Mouse (Mus musculus) ES-E14 (cell line): ENCODE results near the gene Mpg. TPM values are rescaled to one million over a fixed set of nuclear protein-coding genes. Genes with fewer than 3 reads are reported as not detected.

ENCODE experiments used
- DNase-seq: peaks from one replicate; pipeline ENCODE4 v3.0.0-alpha.2; 2013; ENCODE audit warnings: low read depth, low spot score
- H3K27ac ChIP-seq: 2 replicates; pipeline ENCODE4 v1.5.1; 2012; ENCODE audit warnings: low read depth, mild to moderate bottlenecking, low read length, moderate library complexity, mixed read lengths; ENCODE audit not compliant: poor library complexity, insufficient read depth, severe bottlenecking
- H3K36me3 ChIP-seq: 2 replicates; pipeline ENCODE4 v1.6.1; 2012; ENCODE audit warnings: mild to moderate bottlenecking, low read length, moderate library complexity, mixed read lengths; ENCODE audit not compliant: control insufficient read depth, poor library complexity, insufficient read depth, severe bottlenecking
- H3K4me1 ChIP-seq, 2 experiments: fragments of 150-350 bp in 1 of 2; sonication (generic) in 1 of 2; 2 replicates each; pipeline ENCODE4 v1.6.1; 2012; ENCODE audit warnings: low read length in 2 of 2, mild to moderate bottlenecking in 1 of 2, mixed read lengths in 1 of 2; ENCODE audit not compliant: control insufficient read depth in 2 of 2, insufficient read depth in 2 of 2, poor library complexity in 1 of 2
- H3K4me3 ChIP-seq, 2 experiments: fragments of 150-350 bp in 1 of 2; sonication (generic) in 1 of 2; 2 replicates each; pipeline ENCODE4 v1.5.1; 2012; ENCODE audit warnings: low read length in 2 of 2, low read depth in 1 of 2, mild to moderate bottlenecking in 1 of 2, mixed read lengths in 1 of 2; ENCODE audit not compliant: insufficient read depth in 1 of 2, poor library complexity in 1 of 2, severe bottlenecking in 1 of 2
- H3K9ac ChIP-seq: 2 replicates; pipeline ENCODE4 v1.6.1; 2012; ENCODE audit warnings: low read depth, mild to moderate bottlenecking, low read length, mixed read lengths; ENCODE audit not compliant: poor library complexity, insufficient read depth, severe bottlenecking
- H3K9me3 ChIP-seq: fragments of 150-350 bp; sonication (generic); 2 replicates; pipeline ENCODE4 v1.6.1; 2012; ENCODE audit warnings: low read depth, mild to moderate bottlenecking, low read length; ENCODE audit not compliant: control insufficient read depth, insufficient read depth
- CHD2 ChIP-seq: IDR thresholded peaks from 2 replicates; pipeline ENCODE4 v1.6.1; 2014; ENCODE audit warnings: mild to moderate bottlenecking, low read depth, low read length, inconsistent platforms
- HCFC1 ChIP-seq: IDR thresholded peaks from 2 replicates; pipeline ENCODE4 v1.6.1; 2012; ENCODE audit warnings: low read length, inconsistent platforms, borderline replicate concordance; ENCODE audit not compliant: insufficient read depth
- MAFK ChIP-seq: IDR thresholded peaks from 2 replicates; pipeline ENCODE4 v1.6.1; 2014; ENCODE audit warnings: mild to moderate bottlenecking, low read depth, low read length, inconsistent platforms; ENCODE audit not compliant: insufficient read depth
- ZC3H11A ChIP-seq: IDR thresholded peaks from 2 replicates; pipeline ENCODE4 v1.6.1; 2012; ENCODE audit warnings: low read depth, mild to moderate bottlenecking, inconsistent platforms, low read length, borderline replicate concordance
- ZNF384 ChIP-seq: IDR thresholded peaks from 2 replicates; pipeline ENCODE4 v1.6.1; 2012; ENCODE audit warnings: low read depth, low read length, inconsistent platforms
- in situ Hi-C, 2 experiments: fragments of 600-800 bp; cut with MboI; formaldehyde crosslinking; loops; one replicate each; pipeline ENCODE4 v1.15.1; 2025; ENCODE audit warnings: low sequenced_read_pairs in 2 of 2, inconsistent platforms in 1 of 2; ENCODE audit not compliant: unreplicated experiment in 2 of 2
- total RNA-seq: library from RNA; depleted of rRNA; stranded (reverse); fragments of 300-350 nt; gene quantifications from 2 replicates; pipeline ENCODE4 v1.2.3, GENCODE M21; 2012

Mpg gene
- total RNA-seq, 1 experiment, result 30.6 TPM

- Histone ChIP-seq H3K9ac (no peak overlapping the region), H3K4me3 (no peak overlapping the region), H3K4me1 (no peaks in the 10 kb centered on the region), H3K36me3 (peaks cover 18% of the 10 kb centered on the region), H3K27ac (no peak overlapping the region), H3K9me3 (no peaks in the 10 kb centered on the region)
- no peak for DNase-seq
- TF ChIP-seq ZC3H11A (peak; percentile 85), HCFC1 (no peak)
- in situ Hi-C loops, result no loop called here
Observed at GRCm38 (mm10) chr11:32238093-32238860, 12.0 kb downstream of the Mpg start.

GRCm38 (mm10) chr11:32241391-32241790 lies 15.1 kb downstream of the Mpg start:
- Histone ChIP-seq H3K9me3 (no peaks in the 10 kb centered on the region), H3K4me3 (no peak overlapping the region), H3K27ac (no peak overlapping the region), H3K9ac (no peak overlapping the region), H3K4me1 (peaks cover 0 to 2% of the 10 kb centered on the region in 2 experiments; a peak in 1 of 4 replicates), H3K36me3 (peaks cover 7% of the 10 kb centered on the region; the same call in 1 of the 2 replicates)
- DNase-seq, result no peak
- TF ChIP-seq HCFC1 (no peak), ZNF384 (no peak), MAFK (no peak), ZC3H11A (no peak), CHD2 (no peak)
- in situ Hi-C loops, result no loop called here

GRCm38 (mm10) chr11:32242209-32242608 lies 15.9 kb downstream of the Mpg start:
- TF ChIP-seq CHD2 (no peak), HCFC1 (no peak), ZC3H11A (no peak), MAFK (no peak), ZNF384 (no peak)
- Histone ChIP-seq H3K4me1 (peaks cover 0 to 2% of the 10 kb centered on the region in 2 experiments; a peak in 1 of 4 replicates), H3K27ac (no peak overlapping the region), H3K4me3 (no peak overlapping the region), H3K36me3 (peaks cover 4% of the 10 kb centered on the region; the same call in 1 of the 2 replicates), H3K9ac (no peak overlapping the region), H3K9me3 (no peaks in the 10 kb centered on the region)
- in situ Hi-C loops, result no loop called here
- no peak for DNase-seq

GRCm38 (mm10) chr11:32243205-32243955 lies 17.1 kb downstream of the Mpg start:
- no peaks in the 10 kb centered on the region for H3K9me3 ChIP-seq
- H3K27ac ChIP-seq, result no peak overlapping the region
- TF ChIP-seq MAFK (0 out of 2 replicates have a peak, but pooled peaks have one; percentile 65), CHD2 (no peak), ZC3H11A (no peak)
- in situ Hi-C loops, result no loop called here
- no peak overlapping the region for H3K9ac ChIP-seq
- H3K4me3 ChIP-seq, result no peak overlapping the region
- H3K36me3 ChIP-seq, result peaks cover 10% of the 10 kb centered on the region; the same call in 1 of the 2 replicates
- peaks cover 0 to 2% of the 10 kb centered on the region in 2 experiments; a peak in 1 of 4 replicates for H3K4me1 ChIP-seq
- no peak for DNase-seq
